Mouse (Mus musculus): ENCODE results near the gene Aldh18a1.

GRCm38 (mm10) chr19:40514376-40514775, 73.9 kb downstream of the Aldh18a1 start:
- TF ChIP-seq USF1 (IDR thresholded peaks at IDR 0.05; ENCODE audit: low read depth, low read length) (no peak), TCF12 (IDR thresholded peaks at IDR 0.05; ENCODE audit: low read depth, low read length) (no peak), CHD2 (IDR thresholded peaks at IDR 0.05; ENCODE audit: low read length) (no peak), POLR2A (IDR thresholded peaks at IDR 0.05; ENCODE audit: low read depth, low read length) (no peak), CTCF (conservative IDR thresholded peaks at IDR 0.05 in 1 of 2, IDR thresholded peaks at IDR 0.05 in 1 of 2; ENCODE audit: low read depth in 2 of 2, low read length in 2 of 2) (no peak), ZMIZ1 (IDR thresholded peaks at IDR 0.05; ENCODE audit: low read depth, low read length) (no peak), HCFC1 (IDR thresholded peaks at IDR 0.05; ENCODE audit: low read depth, low read length) (no peak), EP300 (IDR thresholded peaks at IDR 0.05; ENCODE audit: low read length) (no peak), SMC3 (IDR thresholded peaks at IDR 0.05; ENCODE audit: low read depth, low read length) (no peak), UBTF (IDR thresholded peaks at IDR 0.05; ENCODE audit: low read depth, low read length) (no peak), MAFK (IDR thresholded peaks at IDR 0.05; ENCODE audit: insufficient replicate concordance, low read length) (no peak)

Data from CH12.LX (cell line).